Mouse (Mus musculus) myocyte (in vitro differentiated cells): Measurements from ENCODE around the gene Slc35b2. TPM values are rescaled to one million over a fixed set of nuclear protein-coding genes. Genes with fewer than 3 reads are reported as not detected.
A peak's percentile ranks its signal among the peaks of the same experiment; 100 is the strongest.

ENCODE experiments used
- H3K27me3 ChIP-seq: one replicate; pipeline ENCODE4 v1.6.1; 2011; ENCODE audit not compliant: control insufficient read depth, insufficient read depth, insufficient read length
- H3K36me3 ChIP-seq: one replicate; pipeline ENCODE4 v1.6.1; 2011; ENCODE audit not compliant: control insufficient read depth, insufficient read depth
- H3K4me2 ChIP-seq: one replicate; pipeline ENCODE4 v1.6.1; 2011; ENCODE audit warnings: low read depth, control low read depth
- H3K4me3 ChIP-seq: one replicate; pipeline ENCODE4 v1.5.1; 2011; ENCODE audit warnings: mild to moderate bottlenecking, control low read depth, moderate library complexity
- H3K79me2 ChIP-seq: one replicate; pipeline ENCODE4 v1.6.1; 2011; ENCODE audit not compliant: control insufficient read depth, insufficient read depth
- H3ac ChIP-seq: one replicate; pipeline ENCODE4 v1.6.1; 2011; ENCODE audit not compliant: control insufficient read depth, insufficient read length
- CEBPB ChIP-seq: IDR thresholded peaks from 2 replicates; pipeline ENCODE4 v1.6.1; 2011; ENCODE audit warnings: mild to moderate bottlenecking, moderate library complexity; ENCODE audit not compliant: poor library complexity, insufficient read depth, severe bottlenecking
- E2F4 ChIP-seq: IDR thresholded peaks from one replicate; pipeline ENCODE4 v1.6.1; 2011; ENCODE audit warnings: mild to moderate bottlenecking, control low read depth, moderate library complexity; ENCODE audit not compliant: insufficient read depth
- MAX ChIP-seq: IDR thresholded peaks from one replicate; pipeline ENCODE4 v1.6.1; 2011; ENCODE audit warnings: low read depth, mild to moderate bottlenecking, control low read depth
- MYOD1 ChIP-seq, 3 experiments: IDR thresholded peaks; one replicate each; pipeline ENCODE4 v1.6.1; 2011; ENCODE audit warnings: control low read depth in 2 of 3, low read depth in 2 of 3, mild to moderate bottlenecking in 2 of 3, moderate library complexity in 1 of 3; ENCODE audit not compliant: insufficient read length in 2 of 3, control insufficient read depth in 1 of 3
- MYOG ChIP-seq, 3 experiments: IDR thresholded peaks; one replicate each; pipeline ENCODE4 v1.6.1; 2011; ENCODE audit warnings: control low read depth in 2 of 3, low read depth in 2 of 3, mild to moderate bottlenecking in 2 of 3; ENCODE audit not compliant: insufficient read length in 2 of 3, control insufficient read depth in 1 of 3, insufficient read depth in 1 of 3
- POLR2A ChIP-seq: IDR thresholded peaks from one replicate; pipeline ENCODE4 v1.6.1; 2011; ENCODE audit warnings: low read depth, mild to moderate bottlenecking, control low read depth, moderate library complexity; ENCODE audit not compliant: insufficient read length
- POLR2AphosphoS2 ChIP-seq: IDR thresholded peaks from one replicate; pipeline ENCODE4 v1.6.1; 2011; ENCODE audit warnings: low read depth, control low read depth; ENCODE audit not compliant: insufficient read length
- REST ChIP-seq: IDR thresholded peaks from one replicate; pipeline ENCODE4 v1.6.1; 2011; ENCODE audit warnings: mild to moderate bottlenecking, control low read depth, moderate library complexity; ENCODE audit not compliant: insufficient read depth, insufficient read length
- SRF ChIP-seq: IDR thresholded peaks from one replicate; pipeline ENCODE4 v1.6.1; 2011; ENCODE audit warnings: low read depth; ENCODE audit not compliant: control insufficient read depth, insufficient read length
- TCF12 ChIP-seq: IDR thresholded peaks from one replicate; pipeline ENCODE4 v1.6.1; 2011; ENCODE audit warnings: mild to moderate bottlenecking, control low read depth; ENCODE audit not compliant: poor library complexity, insufficient read depth, severe bottlenecking
- TCF3 ChIP-seq: IDR thresholded peaks from one replicate; pipeline ENCODE4 v1.6.1; 2011; ENCODE audit warnings: low read depth, control low read depth; ENCODE audit not compliant: insufficient read length
- USF1 ChIP-seq: IDR thresholded peaks from one replicate; pipeline ENCODE4 v1.6.1; 2011; ENCODE audit warnings: low read depth, mild to moderate bottlenecking, control low read depth, moderate library complexity
- polyA plus RNA-seq: library from polyadenylated mRNA; unstranded; fragments of >200 nt; fragmentation: generic; extraction: Trizol; gene quantifications from one replicate; pipeline ENCODE4 v1.2.1, GENCODE M21; 2012; ENCODE audit warnings: missing spikeins

Gene Slc35b2
- polyA plus RNA-seq, 1 experiment: 80.1 TPM

GRCm38 (mm10) chr17:45555452-45556106, 8.1 kb upstream of the Slc35b2 start, which contains the start of gene Nfkbie:
TSS of gene Nfkbie (plus strand) at chr17:45555703.
- Histone ChIP-seq H3K4me2 (peak within 1 kb of the TSS; percentile 87), H3ac (peak within 1 kb of the TSS; percentile 6), H3K79me2 (no peaks in the 10 kb centered on the region), H3K36me3 (no peaks in the 10 kb centered on the region), H3K27me3 (peaks cover 1% of the 10 kb centered on the region), H3K4me3 (peak within 1 kb of the TSS; percentile 48)
- TF ChIP-seq POLR2A: peak; percentile 64
- peak; percentile 70 for TF ChIP-seq POLR2AphosphoS2
- TF ChIP-seq TCF12: no peak

- Histone ChIP-seq H3K4me2 (peak overlapping the region; percentile 87), H3K79me2 (no peaks in the 10 kb centered on the region), H3K27me3 (no peaks in the 10 kb centered on the region), H3K36me3 (no peaks in the 10 kb centered on the region), H3K4me3 (peak overlapping the region; percentile 48), H3ac (peak overlapping the region; percentile 6)
- TF ChIP-seq SRF (no peak), E2F4 (no peak), POLR2AphosphoS2 (no peak), TCF12 (no peak), USF1 (no peak), MAX (no peak), REST (no peak), MYOG (IDR thresholded peaks at IDR 0.05; ENCODE audit: control insufficient read depth in 1 of 3, insufficient read depth in 1 of 3, insufficient read length in 2 of 3, low read depth in 2 of 3) (no peak), CEBPB (no peak), MYOD1 (IDR thresholded peaks at IDR 0.05; ENCODE audit: control insufficient read depth in 1 of 3, insufficient read length in 2 of 3, low read depth in 2 of 3) (no peak), TCF3 (no peak), POLR2A (no peak)
Observed at GRCm38 (mm10) chr17:45556107-45556489, 7.6 kb upstream of the Slc35b2 start.

- H3K27me3 ChIP-seq: no peaks in the 10 kb centered on the region
- H3K36me3 ChIP-seq: no peaks in the 10 kb centered on the region
Observed at GRCm38 (mm10) chr17:45556514-45557245, 7.0 kb upstream of the Slc35b2 start.

GRCm38 (mm10) chr17:45557246-45557824, 6.3 kb upstream of the Slc35b2 start:
- H3K36me3 ChIP-seq: no peaks in the 10 kb centered on the region
- peak overlapping the region; percentile 87 for H3K4me2 ChIP-seq
- no peaks in the 10 kb centered on the region for H3K79me2 ChIP-seq
- no peak overlapping the region for H3ac ChIP-seq
- H3K27me3 ChIP-seq: no peaks in the 10 kb centered on the region
- peak overlapping the region; percentile 48 for H3K4me3 ChIP-seq
- TF ChIP-seq MAX (no peak), REST (no peak), TCF12 (no peak), MYOD1 (IDR thresholded peaks at IDR 0.05; ENCODE audit: control insufficient read depth in 1 of 3, insufficient read length in 2 of 3, low read depth in 2 of 3) (no peak), POLR2A (no peak), USF1 (no peak), CEBPB (no peak), E2F4 (no peak), MYOG (IDR thresholded peaks at IDR 0.05; ENCODE audit: control insufficient read depth in 1 of 3, insufficient read depth in 1 of 3, insufficient read length in 2 of 3, low read depth in 2 of 3) (no peak), TCF3 (no peak)

More at GRCm38 (mm10) chr17:45556514-45557245, 7.0 kb upstream of the Slc35b2 start:
- peak overlapping the region; percentile 6 for H3ac ChIP-seq
- no peaks in the 10 kb centered on the region for H3K79me2 ChIP-seq
- peak overlapping the region; percentile 87 for H3K4me2 ChIP-seq
- H3K4me3 ChIP-seq: peak overlapping the region; percentile 48
- TF ChIP-seq POLR2A (no peak), TCF3 (no peak)
